Mouse (Mus musculus): ENCODE measurements around the gene Gnaz. TPM values are rescaled to one million over a fixed set of nuclear protein-coding genes. Genes with fewer than 3 reads are reported as not detected.

The Gnaz gene
- polyA plus RNA-seq, 1 experiment from 2014 or later = 27.9 TPM

DNA sequence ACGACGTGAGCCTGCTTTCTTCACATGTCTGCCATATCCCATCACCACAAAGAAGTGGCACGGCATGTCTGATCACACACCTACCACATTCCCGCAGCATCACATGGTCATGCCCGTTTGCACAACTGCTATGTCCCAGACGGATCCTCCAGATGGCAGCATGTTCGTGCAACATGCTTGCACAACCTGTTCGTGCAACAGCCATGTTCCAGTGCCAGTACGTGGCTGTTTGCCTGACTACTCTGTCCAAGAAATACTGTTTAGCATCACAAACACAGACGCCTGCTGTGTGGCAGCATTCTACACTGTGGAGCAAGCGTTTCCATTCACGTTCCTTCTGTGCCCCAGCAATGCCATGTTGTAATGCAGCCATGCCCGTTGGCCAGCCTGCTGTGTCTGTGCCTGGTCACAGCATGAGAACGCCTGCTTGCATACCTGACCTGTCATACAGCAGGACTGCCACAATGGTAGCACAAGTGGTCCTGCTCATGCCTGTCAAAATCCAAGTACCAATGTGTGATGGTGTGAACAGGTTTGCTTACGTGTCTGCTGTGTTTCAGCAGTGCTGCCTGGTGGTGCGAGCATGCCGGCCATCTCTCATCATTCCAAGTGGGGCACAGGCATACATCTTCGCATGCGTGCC, 33.3 kb upstream of the Gnaz start:
- H3K9ac ChIP-seq = no peak overlapping the region
- H3K4me3 ChIP-seq = no peak overlapping the region
- no peak overlapping the region for H3K4me2 ChIP-seq (replicated peaks)
- no peaks in the 10 kb centered on the region for H3K9me3 ChIP-seq (replicated peaks)
- no peaks in the 10 kb centered on the region for H3K36me3 ChIP-seq
- H3K4me1 ChIP-seq = no peaks in the 10 kb centered on the region
- H3K27me3 ChIP-seq = no peaks in the 10 kb centered on the region; the same call in 1 of the 2 replicates
- H3K27ac ChIP-seq = no peak overlapping the region
- 86% methylated on average over 19 of the region's 19 CpGs for WGBS
- ATAC-seq (ENCODE audit: low FRiP score) = no peak

DNA sequence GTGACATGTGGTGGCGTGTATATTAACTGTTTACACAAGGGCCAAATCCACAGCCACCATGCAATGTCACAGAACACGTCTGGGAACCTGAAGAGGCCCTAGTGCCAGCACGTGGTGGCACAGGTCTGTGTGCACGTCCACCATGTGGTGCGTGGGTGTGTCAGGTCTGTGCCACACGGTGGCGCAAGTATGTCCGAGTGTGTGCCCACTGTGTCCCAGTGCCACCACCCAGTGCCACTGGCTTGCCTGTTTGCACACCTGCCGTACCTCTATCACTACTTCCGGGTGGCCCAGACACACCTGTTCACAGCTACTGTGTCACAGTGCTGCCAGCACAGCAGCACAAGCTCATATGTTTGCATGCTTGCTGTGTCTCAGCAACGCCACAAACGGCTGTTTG, 32.5 kb upstream of the Gnaz start:
- Histone ChIP-seq H3K9me3 (replicated peaks) (no peaks in the 10 kb centered on the region), H3K9ac (no peak overlapping the region), H3K4me1 (no peaks in the 10 kb centered on the region), H3K27ac (no peak overlapping the region), H3K4me3 (no peak overlapping the region), H3K4me2 (replicated peaks) (no peak overlapping the region), H3K27me3 (no peaks in the 10 kb centered on the region; the same call in 1 of the 2 replicates), H3K36me3 (no peaks in the 10 kb centered on the region)
- WGBS = 81% methylated on average over 12 of the region's 12 CpGs
- no peak for ATAC-seq (ENCODE audit: low FRiP score)

DNA sequence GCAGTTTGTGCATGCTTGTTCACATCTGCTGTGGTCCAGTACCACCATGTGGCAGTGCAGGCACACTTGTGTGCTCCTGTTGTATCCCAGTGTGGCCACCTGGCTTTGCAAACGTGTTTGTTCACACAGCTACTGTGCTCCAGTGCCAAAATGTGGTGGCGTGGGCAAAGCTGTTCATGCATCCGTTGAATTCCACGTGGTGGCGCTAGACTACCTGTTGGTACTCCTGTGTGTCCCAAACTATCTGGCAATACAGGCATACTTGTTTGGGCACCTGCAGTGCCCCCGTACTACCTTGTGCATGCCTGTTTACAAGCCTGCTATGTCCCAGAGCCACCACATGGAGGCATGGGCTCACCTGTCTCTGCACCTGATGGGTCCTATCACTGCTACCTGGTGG, 32.0 kb upstream of the Gnaz start:
- Histone ChIP-seq H3K27me3 (no peaks in the 10 kb centered on the region), H3K4me3 (no peak overlapping the region), H3K27ac (no peak overlapping the region), H3K4me1 (no peaks in the 10 kb centered on the region), H3K9me3 (replicated peaks) (no peaks in the 10 kb centered on the region), H3K4me2 (replicated peaks) (no peak overlapping the region), H3K9ac (no peak overlapping the region), H3K36me3 (no peaks in the 10 kb centered on the region)
- 30% methylated on average over 6 of the region's 6 CpGs for WGBS
- ATAC-seq (ENCODE audit: low FRiP score) = no peak

DNA sequence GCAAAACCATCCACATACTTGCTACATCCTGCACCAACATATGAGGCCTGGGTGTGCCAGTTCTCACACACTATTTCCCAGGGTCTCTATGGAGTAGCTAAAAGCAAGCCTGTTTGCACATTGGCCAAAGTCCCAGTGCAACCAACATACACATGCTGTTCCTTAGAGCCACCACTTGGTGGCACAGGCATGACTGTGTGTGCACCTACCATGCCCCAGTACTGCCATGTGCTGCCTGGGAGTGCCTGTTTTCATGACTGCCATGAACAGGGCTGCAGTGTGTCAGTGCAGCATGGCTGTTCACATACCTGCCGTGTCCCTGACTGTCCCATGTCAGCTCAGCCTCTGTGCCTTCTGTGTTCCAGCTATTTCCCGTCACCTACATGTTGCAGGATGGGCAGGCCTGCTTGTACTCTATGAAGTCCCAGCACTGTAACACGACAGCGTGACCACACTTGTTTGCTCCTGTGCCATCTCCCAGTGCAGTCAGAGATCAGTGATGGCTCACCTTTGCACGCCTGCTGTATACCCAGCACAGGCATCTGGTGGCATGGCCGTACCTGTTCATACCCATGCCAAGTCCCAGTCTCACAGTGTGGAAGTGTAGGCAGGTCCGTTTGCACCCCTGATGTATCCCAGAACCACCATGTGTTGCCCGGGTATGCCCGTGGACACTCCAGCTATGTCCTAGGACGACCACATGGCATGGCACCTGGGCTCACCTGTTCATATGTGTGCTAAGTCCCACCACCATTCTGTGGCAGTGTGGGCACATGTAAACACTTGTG, 29.8 kb upstream of the Gnaz start:
- WGBS = 80% methylated on average over 10 of the region's 10 CpGs
- no peak overlapping the region for H3K4me3 ChIP-seq
- no peaks in the 10 kb centered on the region for H3K27me3 ChIP-seq
- no peak overlapping the region for H3K4me2 ChIP-seq (replicated peaks)
- no peak overlapping the region for H3K9ac ChIP-seq
- no peak overlapping the region for H3K27ac ChIP-seq
- H3K9me3 ChIP-seq (replicated peaks) = no peaks in the 10 kb centered on the region
- H3K4me1 ChIP-seq = no peaks in the 10 kb centered on the region
- H3K36me3 ChIP-seq = no peaks in the 10 kb centered on the region
- ATAC-seq (ENCODE audit: low FRiP score) = peak; percentile 55; the same call in 1 of the 2 replicates

DNA sequence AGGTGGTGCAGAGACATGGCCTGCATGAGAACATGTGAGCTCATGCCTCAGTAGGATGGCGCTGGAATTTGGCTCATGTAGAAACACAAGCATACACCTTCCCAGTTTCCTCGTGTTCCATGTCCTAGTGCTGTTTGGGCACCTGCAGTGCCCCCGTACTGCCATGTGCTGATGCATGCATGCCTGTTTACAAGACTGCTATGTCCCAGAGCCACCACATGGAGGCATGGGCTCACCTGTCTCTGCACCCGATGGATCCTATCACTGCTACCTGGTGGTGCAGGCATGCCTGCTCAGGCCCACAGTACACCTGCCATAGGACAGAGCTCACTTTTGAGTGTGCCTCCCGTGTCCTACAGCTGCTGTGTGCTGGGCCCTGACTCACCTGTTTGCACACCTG, 28.6 kb upstream of the Gnaz start:
- no peak for ATAC-seq (ENCODE audit: low FRiP score)
- WGBS = 71% methylated on average over 5 of the region's 5 CpGs
- no peak overlapping the region for H3K4me2 ChIP-seq (replicated peaks)
- H3K4me3 ChIP-seq = no peak overlapping the region
- no peak overlapping the region for H3K27ac ChIP-seq
- H3K4me1 ChIP-seq = no peaks in the 10 kb centered on the region
- no peaks in the 10 kb centered on the region for H3K9me3 ChIP-seq (replicated peaks)
- no peaks in the 10 kb centered on the region for H3K36me3 ChIP-seq
- no peaks in the 10 kb centered on the region for H3K27me3 ChIP-seq
- no peak overlapping the region for H3K9ac ChIP-seq

DNA sequence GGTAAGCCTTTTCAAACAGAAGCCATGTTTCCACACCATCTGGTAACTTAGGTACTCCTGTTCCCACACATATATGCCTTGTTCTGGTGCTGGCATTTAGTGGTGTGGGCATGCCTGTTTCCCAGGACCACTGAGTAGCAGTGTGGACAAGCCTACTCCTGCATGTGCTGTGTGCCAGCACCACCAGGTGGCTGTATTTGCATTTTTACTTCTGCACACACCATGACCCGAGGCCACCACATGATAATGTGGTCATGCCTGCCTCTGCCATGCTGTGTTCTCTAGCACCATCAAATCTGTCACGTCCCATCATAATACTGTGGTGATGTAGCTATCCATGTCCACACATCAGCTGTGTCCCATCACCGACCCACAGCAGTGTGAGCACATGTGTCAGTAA, 27.7 kb upstream of the Gnaz start:
- H3K4me2 ChIP-seq (replicated peaks) = no peak overlapping the region
- no peak for ATAC-seq (ENCODE audit: low FRiP score)
- no peak overlapping the region for H3K27ac ChIP-seq
- H3K36me3 ChIP-seq = no peaks in the 10 kb centered on the region
- no peaks in the 10 kb centered on the region for H3K4me1 ChIP-seq
- WGBS = 70% methylated on average over 3 of the region's 3 CpGs
- no peak overlapping the region for H3K9ac ChIP-seq
- no peak overlapping the region for H3K4me3 ChIP-seq
- H3K27me3 ChIP-seq = no peaks in the 10 kb centered on the region
- H3K9me3 ChIP-seq (replicated peaks) = no peaks in the 10 kb centered on the region

DNA sequence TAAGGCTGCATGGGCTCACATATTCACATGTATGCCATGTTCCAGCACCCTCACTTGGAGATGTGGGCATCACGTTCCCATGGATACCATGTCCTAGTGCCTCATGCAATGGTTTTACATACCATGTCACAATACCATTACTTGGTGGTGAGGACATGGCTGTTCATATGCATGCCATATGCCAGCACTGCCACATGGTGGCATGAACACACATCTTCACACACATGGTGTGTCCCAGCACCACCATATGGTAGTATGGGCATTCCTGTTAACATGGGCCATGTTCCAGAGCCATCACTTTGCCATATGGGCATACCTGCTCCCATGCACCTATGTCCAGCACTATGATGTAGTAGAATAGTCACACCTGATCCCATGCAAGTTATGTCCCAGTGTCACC, 26.2 kb upstream of the Gnaz start:
- Histone ChIP-seq H3K4me1 (no peaks in the 10 kb centered on the region), H3K4me3 (no peak overlapping the region), H3K27ac (no peak overlapping the region), H3K36me3 (no peaks in the 10 kb centered on the region), H3K4me2 (replicated peaks) (no peak overlapping the region), H3K9me3 (replicated peaks) (peaks cover 4% of the 10 kb centered on the region; the same call in 1 of the 2 replicates), H3K9ac (no peak overlapping the region), H3K27me3 (no peaks in the 10 kb centered on the region)
- WGBS = 94% methylated on average over 1 of the region's 1 CpGs
- ATAC-seq (ENCODE audit: low FRiP score) = no peak

DNA sequence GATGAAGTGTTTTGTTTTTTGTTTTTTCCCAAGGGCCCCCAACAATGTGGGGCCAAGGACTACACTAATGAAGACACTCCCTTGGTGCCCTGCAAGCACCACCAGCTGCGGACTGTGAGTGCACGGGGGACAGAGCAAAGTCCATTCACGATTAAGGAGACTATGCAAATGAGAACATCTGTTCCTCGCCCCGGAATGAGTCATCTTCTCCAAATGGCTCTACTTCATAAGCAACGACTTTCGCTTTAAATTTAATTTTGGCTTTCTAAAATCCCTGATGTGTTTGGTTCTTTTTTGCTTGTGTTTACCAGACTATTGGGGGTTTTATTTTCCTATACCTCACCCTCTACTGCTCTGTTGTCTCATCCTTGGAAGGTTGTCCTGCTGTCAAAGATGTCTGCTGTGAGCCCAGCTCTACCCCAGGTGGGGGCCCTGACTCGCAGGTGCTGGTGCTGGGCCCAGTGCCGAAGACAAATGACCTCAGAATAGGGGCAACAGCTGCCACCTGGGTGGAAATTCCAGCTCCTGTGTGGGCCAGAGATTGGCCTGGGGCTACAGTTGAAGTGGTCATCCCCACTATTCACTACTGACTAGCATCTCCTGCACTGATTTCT, 14.0 kb upstream of the Gnaz start:
- no peaks in the 10 kb centered on the region for H3K36me3 ChIP-seq
- H3K27me3 ChIP-seq = no peaks in the 10 kb centered on the region
- H3K9me3 ChIP-seq (replicated peaks) = no peaks in the 10 kb centered on the region
- H3K4me1 ChIP-seq = no peaks in the 10 kb centered on the region
- H3K4me3 ChIP-seq = no peak overlapping the region
- 0 out of 2 replicates have a peak, but pooled peaks have one; percentile 43 for ATAC-seq (ENCODE audit: low FRiP score)
- H3K27ac ChIP-seq = no peak overlapping the region
- 41% methylated on average over 9 of the region's 9 CpGs for WGBS
- no peak overlapping the region for H3K4me2 ChIP-seq (replicated peaks)
- H3K9ac ChIP-seq = no peak overlapping the region

DNA sequence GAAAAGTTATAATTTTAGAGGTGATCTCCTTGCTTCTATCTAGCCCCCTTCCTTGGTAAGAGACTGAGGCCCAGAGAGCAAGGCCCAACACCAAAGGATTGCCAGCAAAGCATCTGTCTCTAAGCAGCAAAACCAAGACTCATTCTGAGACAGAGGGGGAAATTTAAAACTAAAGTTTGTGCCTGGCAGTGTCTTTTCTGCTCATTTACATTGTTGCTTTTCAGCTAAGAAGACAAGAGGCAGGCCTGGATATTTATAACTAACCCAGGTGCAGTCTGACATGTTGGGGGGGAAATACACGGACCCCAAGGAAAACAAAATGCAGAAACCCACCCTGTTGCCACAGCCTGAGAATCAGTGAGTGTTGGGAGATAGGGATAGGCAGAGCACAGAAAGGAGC, 2.6 kb upstream of the Gnaz start:
- Histone ChIP-seq H3K36me3 (no peaks in the 10 kb centered on the region), H3K4me2 (replicated peaks) (no peak overlapping the region), H3K4me3 (no peak overlapping the region), H3K4me1 (peaks cover 25% of the 10 kb centered on the region), H3K9me3 (replicated peaks) (no peaks in the 10 kb centered on the region), H3K9ac (no peak overlapping the region), H3K27me3 (peaks cover 27% of the 10 kb centered on the region), H3K27ac (no peak overlapping the region)
- ATAC-seq (ENCODE audit: low FRiP score) = no peak
- WGBS = 93% methylated on average over 1 of the region's 1 CpGs

DNA sequence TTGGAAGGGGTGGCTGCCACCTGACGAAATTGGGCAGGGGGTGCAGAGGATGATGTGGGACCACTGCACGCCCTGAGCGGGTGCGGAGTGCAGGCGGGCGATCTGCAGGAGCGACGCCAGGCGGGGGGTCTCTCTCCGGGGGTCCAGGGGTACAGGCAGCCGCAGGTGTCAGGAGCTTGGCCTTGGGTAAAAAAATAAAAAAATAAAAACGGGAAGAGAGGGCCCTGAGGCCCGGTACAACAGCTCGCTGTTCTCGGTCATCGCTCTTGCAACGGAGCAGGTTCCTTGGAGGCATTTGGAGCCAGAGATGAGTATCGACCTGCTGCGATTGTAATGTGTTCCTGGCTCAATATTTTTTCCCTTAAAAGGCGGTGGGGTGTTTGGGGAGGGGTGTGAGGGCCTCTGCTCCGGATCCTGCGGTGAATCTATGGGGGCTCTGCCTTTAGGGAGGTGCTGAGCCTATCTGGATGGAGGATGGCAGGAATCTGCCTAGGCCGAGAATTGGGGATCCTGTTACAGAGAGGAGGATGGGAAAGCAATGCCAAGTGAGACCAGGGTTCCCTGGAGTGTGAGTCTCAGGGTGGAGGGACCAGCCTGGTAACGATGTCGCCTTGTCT, 782 bp downstream of the Gnaz start:
- Histone ChIP-seq H3K4me3 (peak overlapping the region; percentile 77), H3K4me2 (replicated peaks) (peak overlapping the region; percentile 94), H3K4me1 (peaks cover 25% of the 10 kb centered on the region), H3K27me3 (peaks cover 31% of the 10 kb centered on the region), H3K9ac (peak overlapping the region; percentile 80), H3K9me3 (replicated peaks) (no peaks in the 10 kb centered on the region), H3K27ac (peak overlapping the region; percentile 60), H3K36me3 (no peaks in the 10 kb centered on the region)
- WGBS = 2% methylated on average over 25 of the region's 25 CpGs
- no peak; the same call in 1 of the 2 replicates for ATAC-seq (ENCODE audit: low FRiP score)

DNA sequence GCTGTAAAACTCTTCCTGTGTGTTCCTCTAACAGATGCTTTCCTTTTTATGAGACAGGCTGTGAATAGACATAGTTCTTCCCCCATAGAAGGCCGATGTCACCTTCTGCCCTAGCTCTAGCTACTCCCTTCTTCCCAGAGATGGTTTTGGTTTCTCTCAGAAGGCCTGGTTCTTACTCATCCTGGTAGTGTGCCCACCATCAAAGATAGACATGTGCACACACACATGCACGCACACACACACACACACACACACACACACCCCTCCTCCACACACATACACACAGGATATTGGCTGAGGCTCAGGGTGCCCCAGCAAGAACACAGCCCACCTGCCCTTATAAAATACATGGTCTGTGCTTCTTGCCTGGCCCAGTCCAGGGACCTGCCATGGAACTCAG, 2.3 kb downstream of the Gnaz start:
- Histone ChIP-seq H3K27ac (no peak overlapping the region), H3K27me3 (peaks cover 26% of the 10 kb centered on the region), H3K4me3 (no peak overlapping the region), H3K4me1 (peaks cover 25% of the 10 kb centered on the region), H3K36me3 (no peaks in the 10 kb centered on the region), H3K9ac (no peak overlapping the region), H3K4me2 (replicated peaks) (no peak overlapping the region), H3K9me3 (replicated peaks) (no peaks in the 10 kb centered on the region)
- no peak for ATAC-seq (ENCODE audit: low FRiP score)
- 89% methylated on average over 2 of the region's 2 CpGs for WGBS

DNA sequence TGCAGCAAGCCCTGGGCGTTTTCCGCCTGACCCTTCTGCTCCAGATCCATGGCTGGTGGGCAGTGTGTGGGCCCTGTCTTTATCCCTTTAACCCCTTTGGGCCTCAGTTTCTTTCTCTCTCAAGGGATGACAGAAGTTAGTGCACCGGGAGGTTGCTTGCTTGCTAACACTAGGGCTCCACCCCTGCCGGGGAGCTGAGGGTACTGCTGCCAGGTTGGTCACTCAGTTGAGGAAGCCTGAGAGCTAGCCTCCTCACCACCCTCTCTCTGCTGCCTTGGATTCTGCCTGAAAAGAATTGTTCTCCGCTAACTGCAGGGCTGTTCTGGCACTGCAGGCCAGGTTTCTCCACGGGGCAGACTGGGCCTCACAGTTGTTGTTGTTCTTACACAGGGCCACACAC, 6.0 kb downstream of the Gnaz start:
- Histone ChIP-seq H3K36me3 (no peaks in the 10 kb centered on the region), H3K9ac (no peak overlapping the region), H3K4me1 (peaks cover 19% of the 10 kb centered on the region), H3K27ac (no peak overlapping the region), H3K27me3 (peaks cover 14% of the 10 kb centered on the region; the same call in 1 of the 2 replicates), H3K4me3 (no peak overlapping the region), H3K9me3 (replicated peaks) (no peaks in the 10 kb centered on the region), H3K4me2 (replicated peaks) (no peak overlapping the region)
- 63% methylated on average over 6 of the region's 6 CpGs for WGBS
- no peak for ATAC-seq (ENCODE audit: low FRiP score)

Measured in hindbrain, embryonic 12.5 days (tissue).